Mouse (Mus musculus) heart, embryonic 16.5 days (tissue): ENCODE results near the gene Ppfibp2. TPM values are rescaled to one million over a fixed set of nuclear protein-coding genes. Genes with fewer than 3 reads are reported as not detected.

Experiments
- ATAC-seq: fragments of 200-750 bp; cut with Nextera tagmentation; replicated peaks from 2 replicates; pipeline ENCODE4 v1.8.0; 2017; ENCODE audit warnings: moderate number of reproducible peaks; ENCODE audit not compliant: insufficient read depth, low FRiP score; ENCODE audit errors: extremely low read depth
- H3K27ac ChIP-seq: fragments of 300-500 bp; sonication (generic); 2 replicates; pipeline ENCODE4 v1.5.1; 2014; ENCODE audit warnings: mild to moderate bottlenecking, low read length, control low read depth, moderate library complexity
- H3K27me3 ChIP-seq: fragments of 300-500 bp; sonication (generic); 2 replicates; pipeline ENCODE4 v1.6.1; 2014; ENCODE audit warnings: low read length, mixed read lengths; ENCODE audit not compliant: control insufficient read depth, insufficient read depth
- H3K36me3 ChIP-seq: fragments of 300-500 bp; sonication (generic); 2 replicates; pipeline ENCODE4 v1.6.1; 2014; ENCODE audit not compliant: control insufficient read depth, insufficient read depth
- H3K4me1 ChIP-seq: fragments of 300-500 bp; sonication (generic); 2 replicates; pipeline ENCODE4 v1.6.1; 2014; ENCODE audit warnings: low read length, mixed read lengths; ENCODE audit not compliant: control insufficient read depth, insufficient read depth
- H3K4me2 ChIP-seq: fragments of 300-500 bp; sonication (generic); 2 replicates; pipeline ENCODE4 v1.6.1; 2014; ENCODE audit warnings: low read depth, mild to moderate bottlenecking, control low read depth, low read length
- H3K4me3 ChIP-seq: fragments of 300-500 bp; sonication (generic); 2 replicates; pipeline ENCODE4 v1.5.1; 2014; ENCODE audit warnings: mild to moderate bottlenecking, control low read depth, low read length
- H3K9ac ChIP-seq: fragments of 300-500 bp; sonication (generic); 2 replicates; pipeline ENCODE4 v1.6.1; 2014; ENCODE audit warnings: low read length, control low read depth
- H3K9me3 ChIP-seq: fragments of 300-500 bp; sonication (generic); replicated peaks from 2 replicates; pipeline ENCODE4 v1.6.1; 2016; ENCODE audit warnings: low read length; ENCODE audit not compliant: control insufficient read depth
- WGBS: fragments of 180-500 bp; shearing (Covaris S2); extraction: QIAGEN DNeasy Blood & Tissue Kit; methylation state at CpG from one replicate; pipeline ENCODE4 v1.1.7; 2014; 5-methylcytosine and 5-hydroxymethylcytosine counted together
- polyA plus RNA-seq: library from polyadenylated mRNA; unstranded; fragments of >200 nt; fragmentation: Nextera tagmentation; extraction: Ambion mirVana; gene quantifications from 2 replicates; pipeline ENCODE4 v1.2.1, GENCODE M21; 2015

Ppfibp2 gene
- polyA plus RNA-seq, 1 experiment from 2014 or later: 5.9 TPM

GRCm38 (mm10) chr7:107694254-107694947 lies 99.4 kb downstream of the Ppfibp2 start:
- Histone ChIP-seq H3K9me3 (no peaks in the 10 kb centered on the region), H3K4me1 (peaks cover 9% of the 10 kb centered on the region), H3K4me3 (no peak overlapping the region), H3K36me3 (no peaks in the 10 kb centered on the region), H3K4me2 (no peak overlapping the region), H3K27ac (no peak overlapping the region), H3K27me3 (no peaks in the 10 kb centered on the region), H3K9ac (no peak overlapping the region)
- ATAC-seq: no peak
- 61% methylated on average over 10 of the region's 10 CpGs for WGBS

- no peak overlapping the region for H3K27ac ChIP-seq
- H3K9ac ChIP-seq: no peak overlapping the region
- no peaks in the 10 kb centered on the region for H3K36me3 ChIP-seq
- no peak overlapping the region for H3K4me3 ChIP-seq
- H3K27me3 ChIP-seq: no peaks in the 10 kb centered on the region
- 80% methylated on average over 5 of the region's 5 CpGs for WGBS
- H3K9me3 ChIP-seq: no peaks in the 10 kb centered on the region
- ATAC-seq: no peak
- H3K4me2 ChIP-seq: no peak overlapping the region
- H3K4me1 ChIP-seq: no peaks in the 10 kb centered on the region
These were observed 102.1 kb downstream of the Ppfibp2 start for GRCm38 (mm10) chr7:107697066-107697465.

- Histone ChIP-seq H3K4me3 (no peak overlapping the region), H3K36me3 (no peaks in the 10 kb centered on the region), H3K9ac (no peak overlapping the region), H3K9me3 (no peaks in the 10 kb centered on the region), H3K4me2 (no peak overlapping the region), H3K4me1 (peaks cover 3% of the 10 kb centered on the region; the same call in 1 of the 2 replicates), H3K27ac (no peak overlapping the region), H3K27me3 (no peaks in the 10 kb centered on the region)
- ATAC-seq: no peak
- 44% methylated on average over 1 of the region's 1 CpGs for WGBS
These were observed 104.9 kb downstream of the Ppfibp2 start for GRCm38 (mm10) chr7:107699926-107700325.

GRCm38 (mm10) chr7:107700646-107701045 lies 105.6 kb downstream of the Ppfibp2 start:
- WGBS: 85% methylated on average over 5 of the region's 5 CpGs
- H3K36me3 ChIP-seq: no peaks in the 10 kb centered on the region
- peaks cover 3% of the 10 kb centered on the region; the same call in 1 of the 2 replicates for H3K4me1 ChIP-seq
- H3K9me3 ChIP-seq: no peaks in the 10 kb centered on the region
- no peaks in the 10 kb centered on the region for H3K27me3 ChIP-seq
- no peak overlapping the region for H3K4me3 ChIP-seq
- ATAC-seq: no peak
- no peak overlapping the region for H3K27ac ChIP-seq
- H3K4me2 ChIP-seq: no peak overlapping the region
- H3K9ac ChIP-seq: no peak overlapping the region

- 67% methylated on average over 13 of the region's 13 CpGs for WGBS
- Histone ChIP-seq H3K9me3 (no peaks in the 10 kb centered on the region), H3K36me3 (no peaks in the 10 kb centered on the region), H3K4me3 (no peak overlapping the region), H3K9ac (no peak overlapping the region), H3K4me1 (peaks cover 12% of the 10 kb centered on the region), H3K27me3 (no peaks in the 10 kb centered on the region), H3K27ac (no peak overlapping the region), H3K4me2 (no peak overlapping the region)
- ATAC-seq: no peak
These were observed 107.7 kb downstream of the Ppfibp2 start for GRCm38 (mm10) chr7:107702461-107703380.

- no peak overlapping the region for H3K9ac ChIP-seq
- 50% methylated on average over 5 of the region's 5 CpGs for WGBS
- H3K27me3 ChIP-seq: no peaks in the 10 kb centered on the region
- no peak for ATAC-seq
- H3K4me3 ChIP-seq: no peak overlapping the region
- no peak overlapping the region for H3K4me2 ChIP-seq
- H3K4me1 ChIP-seq: peaks cover 20% of the 10 kb centered on the region
- no peaks in the 10 kb centered on the region for H3K36me3 ChIP-seq
- no peaks in the 10 kb centered on the region for H3K9me3 ChIP-seq
- H3K27ac ChIP-seq: no peak overlapping the region
These were observed 110.9 kb downstream of the Ppfibp2 start for GRCm38 (mm10) chr7:107705941-107706340.

- no peaks in the 10 kb centered on the region for H3K27me3 ChIP-seq
- H3K9me3 ChIP-seq: no peaks in the 10 kb centered on the region
- no peak overlapping the region for H3K9ac ChIP-seq
- WGBS: 42% methylated on average over 9 of the region's 9 CpGs
- H3K4me2 ChIP-seq: no peak overlapping the region
- H3K4me1 ChIP-seq: peaks cover 20% of the 10 kb centered on the region
- H3K4me3 ChIP-seq: no peak overlapping the region
- H3K27ac ChIP-seq: peak overlapping the region; percentile 75; the same call in 1 of the 2 replicates
- no peak for ATAC-seq
- no peaks in the 10 kb centered on the region for H3K36me3 ChIP-seq
These were observed 112.6 kb downstream of the Ppfibp2 start for GRCm38 (mm10) chr7:107707650-107708049.

GRCm38 (mm10) chr7:107708491-107709112 lies 113.6 kb downstream of the Ppfibp2 start:
- peak overlapping the region; percentile 65 for H3K4me2 ChIP-seq
- H3K27ac ChIP-seq: peak overlapping the region; percentile 75
- peak; percentile 93 for ATAC-seq
- H3K4me1 ChIP-seq: peaks cover 20% of the 10 kb centered on the region
- peak overlapping the region; percentile 44 for H3K4me3 ChIP-seq
- no peaks in the 10 kb centered on the region for H3K36me3 ChIP-seq
- no peaks in the 10 kb centered on the region for H3K27me3 ChIP-seq
- WGBS: 2% methylated on average over 10 of the region's 10 CpGs
- H3K9me3 ChIP-seq: no peaks in the 10 kb centered on the region
- H3K9ac ChIP-seq: peak overlapping the region; percentile 55
